Mouse (Mus musculus) olfactory bulb, adult 2 months (tissue): ENCODE data around the gene Gm10718. TPM values are rescaled to one million over a fixed set of nuclear protein-coding genes. Genes with fewer than 3 reads are reported as not detected.
"Not testable (repeated sequence)": the region's sequence is repeated elsewhere in the genome, so short reads cannot be mapped to it uniquely, and the experiment has no call there.

Source experiments
- H3K27ac ChIP-seq: fragments of 200-500 bp; 2 replicates; pipeline ENCODE4 v1.5.1; 2012; ENCODE audit warnings: low read depth, low read length; ENCODE audit not compliant: insufficient read depth
- H3K4me1 ChIP-seq: fragments of 200-500 bp; 2 replicates; pipeline ENCODE4 v1.6.1; 2012; ENCODE audit warnings: low read length; ENCODE audit not compliant: control insufficient read depth, insufficient read depth
- H3K4me3 ChIP-seq: fragments of 200-500 bp; 2 replicates; pipeline ENCODE4 v1.5.1; 2012; ENCODE audit warnings: mild to moderate bottlenecking, low read depth, low read length, moderate library complexity; ENCODE audit not compliant: insufficient read depth
- WGBS: fragments of 180-500 bp; shearing (Covaris S2); methylation state at CpG from one replicate; pipeline ENCODE4 v1.1.7; 2018; 5-methylcytosine and 5-hydroxymethylcytosine counted together
- polyA plus RNA-seq: library from polyadenylated mRNA; stranded (reverse); fragments of >200 nt; gene quantifications from 2 replicates; pipeline ENCODE4 v1.2.4, GENCODE M21; 2012; ENCODE audit warnings: low replicate concordance; ENCODE audit not compliant: missing spikeins, insufficient read depth, insufficient read length

Gm10718 gene
- polyA plus RNA-seq, 1 experiment: not detected

- not testable (repeated sequence) for H3K27ac ChIP-seq, H3K4me3 ChIP-seq, H3K4me1 ChIP-seq
- 67% methylated on average over 1 of the region's 9 CpGs for WGBS
Observed at GRCm38 (mm10) chr9:3017108-3017507, 6.2 kb upstream of the Gm10718 start, which contains the start of gene Gm10719. Gene Gm10719 (plus strand): TSS chr9:3017408.

- WGBS: 64% methylated on average over 9 of the region's 9 CpGs
- H3K4me1 ChIP-seq, H3K27ac ChIP-seq, H3K4me3 ChIP-seq: not testable (repeated sequence)
Observed at GRCm38 (mm10) chr9:3018944-3019343, 4.4 kb upstream of the Gm10718 start.

- H3K27ac ChIP-seq, H3K4me1 ChIP-seq, H3K4me3 ChIP-seq: not testable (repeated sequence)
- WGBS: 79% methylated on average over 16 of the region's 19 CpGs
Observed at GRCm38 (mm10) chr9:3019835-3020727, 3.3 kb upstream of the Gm10718 start.

- WGBS: 79% methylated on average over 11 of the region's 13 CpGs
- H3K4me1 ChIP-seq, H3K27ac ChIP-seq, H3K4me3 ChIP-seq: not testable (repeated sequence)
Observed at GRCm38 (mm10) chr9:3022316-3023008, 885 bp upstream of the Gm10718 start.

GRCm38 (mm10) chr9:3023985-3024648 is 770 bp downstream of the Gm10718 start:
- not testable (repeated sequence) for H3K27ac ChIP-seq, H3K4me3 ChIP-seq, H3K4me1 ChIP-seq
- 76% methylated on average over 16 of the region's 16 CpGs for WGBS

- WGBS: 73% methylated on average over 12 of the region's 12 CpGs
- not testable (repeated sequence) for H3K4me3 ChIP-seq, H3K4me1 ChIP-seq, H3K27ac ChIP-seq
Observed at GRCm38 (mm10) chr9:3024912-3025467, 1.6 kb downstream of the Gm10718 start, which contains the start of gene Gm10717. Gene Gm10717 (plus strand): TSS chr9:3025417.

- H3K4me3 ChIP-seq, H3K4me1 ChIP-seq, H3K27ac ChIP-seq: not testable (repeated sequence)
- WGBS: 70% methylated on average over 5 of the region's 6 CpGs
Observed at GRCm38 (mm10) chr9:3025653-3026052, 2.3 kb downstream of the Gm10718 start.

- not testable (repeated sequence) for H3K27ac ChIP-seq, H3K4me3 ChIP-seq, H3K4me1 ChIP-seq
- WGBS: 78% methylated on average over 5 of the region's 5 CpGs
Observed at GRCm38 (mm10) chr9:3026136-3026535, 2.8 kb downstream of the Gm10718 start.

- not testable (repeated sequence) for H3K4me1 ChIP-seq, H3K4me3 ChIP-seq, H3K27ac ChIP-seq
- WGBS: 68% methylated on average over 9 of the region's 9 CpGs
Observed at GRCm38 (mm10) chr9:3026741-3027140, 3.4 kb downstream of the Gm10718 start.

- 74% methylated on average over 9 of the region's 9 CpGs for WGBS
- not testable (repeated sequence) for H3K4me1 ChIP-seq, H3K27ac ChIP-seq, H3K4me3 ChIP-seq
Observed at GRCm38 (mm10) chr9:3027200-3027599, 3.9 kb downstream of the Gm10718 start.

- H3K27ac ChIP-seq, H3K4me1 ChIP-seq, H3K4me3 ChIP-seq: not testable (repeated sequence)
- 68% methylated on average over 14 of the region's 16 CpGs for WGBS
Observed at GRCm38 (mm10) chr9:3029276-3030000, 6.1 kb downstream of the Gm10718 start.

- H3K27ac ChIP-seq, H3K4me3 ChIP-seq, H3K4me1 ChIP-seq: not testable (repeated sequence)
- WGBS: 66% methylated on average over 2 of the region's 10 CpGs
Observed at GRCm38 (mm10) chr9:3030677-3031318, 7.5 kb downstream of the Gm10718 start.

GRCm38 (mm10) chr9:3034299-3034698 is 11.0 kb downstream of the Gm10718 start, which contains the start of gene Gm17535:
Gene Gm17535 (plus strand): TSS chr9:3034599.
- WGBS: 60% methylated on average over 1 of the region's 8 CpGs
- not testable (repeated sequence) for H3K4me1 ChIP-seq, H3K27ac ChIP-seq, H3K4me3 ChIP-seq
